Mouse (Mus musculus) Muller cell, postnatal 12 days (primary cell): ENCODE measurements at regions not wholly inside any gene's neighbourhood (a gene's known extent, or its start where the extent isn't known, plus 50 kb on each side); places are given as distances from the start of the nearest gene placed in this dataset.

Experiments
- DNase-seq: peaks from one replicate; pipeline ENCODE4 v3.0.0-alpha.2; 2015; ENCODE audit errors: inconsistent ontology term

GRCm38 (mm10) chr5:99782806-99783205 lies 53.9 kb upstream of the Rasgef1b start:
- no peak for DNase-seq

- DNase-seq = peak; percentile 35
These were observed 57.0 kb upstream of the Rasgef1b start for GRCm38 (mm10) chr5:99785850-99786249.

- peak; percentile 9 for DNase-seq
These were observed 58.4 kb upstream of the Rasgef1b start for GRCm38 (mm10) chr5:99787239-99787638.

GRCm38 (mm10) chr5:99787665-99788366 lies 59.0 kb upstream of the Rasgef1b start:
- no peak for DNase-seq

- no peak for DNase-seq
These were observed 61.9 kb upstream of the Rasgef1b start for GRCm38 (mm10) chr5:99790733-99791132.

GRCm38 (mm10) chr5:99800543-99800942 lies 71.7 kb upstream of the Rasgef1b start:
- DNase-seq = no peak

- DNase-seq = no peak
These were observed 73.1 kb upstream of the Rasgef1b start for GRCm38 (mm10) chr5:99801791-99802450.

- no peak for DNase-seq
These were observed 79.2 kb upstream of the Vamp9 start for GRCm38 (mm10) chr5:99826861-99827260.

- no peak for DNase-seq
These were observed 77.5 kb upstream of the Vamp9 start for GRCm38 (mm10) chr5:99828516-99828915.

- DNase-seq = no peak
These were observed 67.7 kb upstream of the Vamp9 start for GRCm38 (mm10) chr5:99838236-99838775.

GRCm38 (mm10) chr5:99839661-99840060 lies 66.4 kb upstream of the Vamp9 start:
- no peak for DNase-seq

GRCm38 (mm10) chr5:99840884-99841283 lies 65.2 kb upstream of the Vamp9 start:
- DNase-seq = no peak

- no peak for DNase-seq
These were observed 60.3 kb upstream of the Vamp9 start for GRCm38 (mm10) chr5:99845565-99846255.

- DNase-seq = peak; percentile 52
These were observed 57.7 kb upstream of the Vamp9 start for GRCm38 (mm10) chr5:99848158-99848988.

- no peak for DNase-seq
These were observed 57.1 kb upstream of the Vamp9 start for GRCm38 (mm10) chr5:99849001-99849400.

GRCm38 (mm10) chr5:99852316-99852715 lies 53.7 kb upstream of the Vamp9 start:
- DNase-seq = peak; percentile 56
